Mouse (Mus musculus) adipose tissue, adult 10 weeks (tissue): ENCODE measurements around the gene Usp13. TPM values are rescaled to one million over a fixed set of nuclear protein-coding genes. Genes with fewer than 3 reads are reported as not detected.

ENCODE experiments used
- polyA plus RNA-seq: library from polyadenylated mRNA; stranded (reverse); fragments of 350-450 nt; fragmentation: Illumina TruSeq; extraction: RNeasy Lipid Tissue Mini Kit (QIAGEN cat#74804); gene quantifications from one replicate; pipeline ENCODE4 v1.2.3, GENCODE M21; 2014; ENCODE audit warnings: low read depth, low replicate concordance

Usp13 gene
- polyA plus RNA-seq = 0.37 TPM

GRCm38 (mm10) chr3:32817357-32818326, at the start of gene Usp13:
Usp13 (plus strand) TSS chr3:32817546.

Other genes with a start within 250 kb of the Usp13 start
- 19.1 TPM for gene Gnb4, start 201.0 kb upstream of the Usp13 start, polyA plus RNA-seq
- 44.1 TPM for gene Actl6a, start 111.2 kb upstream of the Usp13 start, polyA plus RNA-seq
- gene Ndufb5, start 80.6 kb upstream of the Usp13 start, polyA plus RNA-seq = 187 TPM
- gene Mrpl47, start 79.9 kb upstream of the Usp13 start, polyA plus RNA-seq = 12.0 TPM